Mouse (Mus musculus): ENCODE results near the gene Flg.

The Flg gene

GRCm38 (mm10) chr3:93273223-93273622, at the start of gene Flg:
Gene Flg, plus strand, starts transcription at chr3:93273523.
- no peak for DNase-seq (ENCODE audit: low spot score in 2 of 2)

- DNase-seq (ENCODE audit: low spot score in 2 of 2), result no peak
These were observed 24.2 kb downstream of the Flg start for GRCm38 (mm10) chr3:93297542-93297941.

- DNase-seq (ENCODE audit: low spot score in 2 of 2), result no peak
These were observed 26.5 kb downstream of the Flg start for GRCm38 (mm10) chr3:93299832-93300231.

GRCm38 (mm10) chr3:93301896-93302295, 28.6 kb downstream of the Flg start:
- no peak for DNase-seq (ENCODE audit: low spot score in 2 of 2)

GRCm38 (mm10) chr3:93306142-93306541, 32.8 kb downstream of the Flg start:
- DNase-seq (ENCODE audit: low spot score in 2 of 2), result no peak

- DNase-seq (ENCODE audit: low spot score in 2 of 2), result no peak
These were observed 38.0 kb downstream of the Flg start for GRCm38 (mm10) chr3:93311371-93311770.

- DNase-seq (ENCODE audit: low spot score in 2 of 2), result no peak
These were observed 41.1 kb downstream of the Flg start for GRCm38 (mm10) chr3:93314388-93314787.

- no peak for DNase-seq (ENCODE audit: low spot score in 2 of 2)
These were observed 46.1 kb downstream of the Flg start, which contains the start of gene Hrnr for GRCm38 (mm10) chr3:93319449-93319848. Gene Hrnr, plus strand, starts transcription at chr3:93319749.

GRCm38 (mm10) chr3:93337749-93338148, 64.4 kb downstream of the Flg start:
- no peak for DNase-seq (ENCODE audit: low spot score in 2 of 2)

GRCm38 (mm10) chr3:93340021-93340420, 66.7 kb downstream of the Flg start:
- no peak for DNase-seq (ENCODE audit: low spot score in 2 of 2)

All from natural killer cell, adult 2 months (primary cell).